Mouse (Mus musculus) E14TG2a.4 (cell line): ENCODE data around the gene Arpc3.

Experiments
- CTCF ChIP-seq: conservative IDR thresholded peaks from 2 replicates; pipeline ENCODE4 v1.5.1; 2014; ENCODE audit warnings: low read length
- NANOG ChIP-seq: IDR thresholded peaks from 2 replicates; pipeline ENCODE4 v1.6.1; 2014; ENCODE audit warnings: borderline replicate concordance, low read length, mixed read lengths

- TF ChIP-seq CTCF (no peak), NANOG (no peak)
Measured at GRCm38 (mm10) chr5:122403362-122403761, 11.7 kb downstream of the Arpc3 start.
